Mouse (Mus musculus) T-helper 1 cell (primary cell): Measurements from ENCODE around the gene Nek4.

Source experiments
- in situ Hi-C: fragments of 300-600 bp; cut with MboI, MseI; formaldehyde crosslinking; loops from one replicate; pipeline ENCODE4 v1.15.1; 2025; ENCODE audit warnings: high pct_unique_total_duplicates

The Nek4 gene

DNA sequence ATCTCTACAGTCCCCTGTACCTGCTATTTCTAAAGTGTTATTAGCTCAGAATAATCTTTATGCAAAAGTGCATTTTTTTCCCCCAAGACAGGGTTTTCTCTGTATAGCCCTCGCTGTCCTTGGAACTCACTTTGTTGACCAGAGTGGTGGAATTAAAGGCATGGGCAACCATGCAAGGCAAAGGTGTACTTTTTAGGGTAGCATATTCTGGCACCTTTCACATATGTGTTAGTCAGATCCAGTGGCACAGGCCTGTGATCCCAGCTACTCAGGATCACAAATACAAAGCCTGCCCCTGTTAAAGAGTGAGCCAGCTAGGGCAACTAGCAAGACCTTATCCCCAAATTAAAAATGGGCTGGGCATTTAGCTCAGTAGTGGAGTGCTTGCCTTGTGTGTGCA lies 9.2 kb downstream of the Nek4 start:
- in situ Hi-C loops, result no loop called here

DNA sequence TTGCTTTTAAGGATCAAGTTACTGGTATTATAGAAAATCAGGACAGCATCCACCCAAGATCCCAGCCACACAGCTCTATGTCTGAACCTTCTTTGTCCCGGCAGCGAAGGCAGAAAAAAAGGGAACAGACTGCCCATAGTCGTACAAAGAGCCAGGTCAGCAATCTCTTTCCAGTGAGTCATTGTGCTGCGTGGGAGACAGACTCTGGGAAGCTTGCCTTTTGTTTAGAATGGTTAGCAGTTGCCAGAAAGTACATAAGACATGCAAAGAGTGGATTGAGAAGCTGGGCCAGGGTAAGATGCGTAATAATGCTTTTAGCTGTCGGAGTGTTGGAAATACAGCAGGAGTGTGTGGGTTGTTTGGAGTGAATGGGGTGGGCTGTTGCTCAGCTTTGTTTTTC lies 23.0 kb downstream of the Nek4 start:
- in situ Hi-C loops, result no loop called here

DNA sequence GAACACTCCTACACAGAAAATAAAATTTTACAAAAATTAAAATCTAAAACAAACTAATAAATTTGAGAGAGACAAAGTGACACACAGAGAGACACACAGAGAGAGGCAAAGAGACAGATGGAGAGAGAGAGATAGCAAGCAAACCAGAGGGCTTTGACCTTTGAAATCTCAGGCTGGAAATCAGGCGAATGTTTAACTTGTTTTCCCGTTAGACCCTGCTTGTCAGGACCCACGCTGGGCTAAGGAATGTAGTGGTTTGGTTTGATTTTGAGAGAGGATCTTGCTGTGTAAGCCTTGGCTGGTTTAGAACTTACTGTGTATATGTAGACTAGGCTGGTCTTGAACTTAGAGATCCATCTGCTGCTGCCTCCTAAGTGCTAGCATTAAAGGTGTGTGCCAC lies 25.0 kb downstream of the Nek4 start:
- in situ Hi-C loops, result no loop called here

DNA sequence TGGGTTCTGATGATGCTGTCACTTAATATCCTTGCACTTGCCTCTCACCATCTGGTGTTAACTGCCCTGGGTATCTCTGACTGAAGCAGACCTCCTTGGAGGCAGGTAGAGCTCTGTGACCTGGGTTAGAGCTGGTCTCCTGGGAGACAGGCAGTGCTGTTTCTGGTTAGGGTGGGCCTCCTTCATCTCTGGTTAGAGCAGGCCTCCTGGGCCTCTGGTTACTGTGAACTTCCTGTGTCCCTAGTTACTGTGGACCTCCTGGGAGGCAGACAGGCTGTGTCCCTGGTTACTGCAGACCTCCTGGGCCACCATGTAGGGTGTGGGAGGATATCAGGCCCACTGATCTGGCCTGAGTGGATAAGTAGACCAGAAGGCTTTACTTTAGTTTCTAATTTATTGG lies 45.2 kb downstream of the Nek4 start:
- in situ Hi-C loops, result no loop called here

DNA sequence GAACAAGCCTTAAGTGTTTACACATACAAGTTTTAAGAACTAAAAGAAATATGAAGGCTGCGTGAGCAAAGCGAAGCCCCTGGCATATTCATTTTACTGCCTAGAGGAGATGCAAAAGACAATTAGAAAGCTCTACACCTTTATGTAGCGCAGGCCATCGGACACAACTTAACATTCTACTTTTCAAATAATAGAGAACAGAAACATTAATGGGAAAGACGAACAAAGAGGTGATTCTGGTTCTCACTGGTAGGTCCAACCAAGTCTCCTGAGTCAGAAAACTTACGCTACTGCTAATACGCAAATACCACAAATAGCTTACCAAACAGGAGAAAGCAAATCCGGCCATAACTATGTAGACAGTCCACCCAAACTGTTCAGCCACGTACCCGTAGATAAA lies 49.2 kb downstream of the Nek4 start:
- in situ Hi-C loops, result no loop called here

DNA sequence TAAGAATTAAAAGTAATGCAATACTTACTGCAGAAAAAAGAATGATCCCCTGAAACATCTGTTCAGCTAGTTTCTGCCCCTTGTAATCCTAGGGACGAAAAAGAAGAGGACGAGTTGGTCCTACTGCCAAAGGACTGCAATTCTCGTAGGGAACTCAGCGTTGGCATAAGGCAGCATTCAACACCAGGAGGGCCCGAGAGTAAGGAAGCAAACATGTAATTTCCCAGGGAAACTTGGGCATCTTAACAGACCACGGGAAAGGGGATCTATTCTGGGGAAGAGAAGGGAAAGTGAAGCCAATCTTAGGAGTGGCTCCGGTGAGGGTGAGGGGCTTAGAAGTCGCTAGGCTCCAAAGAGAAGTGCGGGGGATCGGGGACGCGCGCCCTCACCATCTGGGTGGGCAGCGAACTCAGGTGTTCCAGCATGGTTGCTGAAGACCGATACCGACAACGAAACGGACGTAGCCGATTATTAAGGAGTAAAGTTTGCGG lies 49.7 kb downstream of the Nek4 start:
- in situ Hi-C loops, result no loop called here

DNA sequence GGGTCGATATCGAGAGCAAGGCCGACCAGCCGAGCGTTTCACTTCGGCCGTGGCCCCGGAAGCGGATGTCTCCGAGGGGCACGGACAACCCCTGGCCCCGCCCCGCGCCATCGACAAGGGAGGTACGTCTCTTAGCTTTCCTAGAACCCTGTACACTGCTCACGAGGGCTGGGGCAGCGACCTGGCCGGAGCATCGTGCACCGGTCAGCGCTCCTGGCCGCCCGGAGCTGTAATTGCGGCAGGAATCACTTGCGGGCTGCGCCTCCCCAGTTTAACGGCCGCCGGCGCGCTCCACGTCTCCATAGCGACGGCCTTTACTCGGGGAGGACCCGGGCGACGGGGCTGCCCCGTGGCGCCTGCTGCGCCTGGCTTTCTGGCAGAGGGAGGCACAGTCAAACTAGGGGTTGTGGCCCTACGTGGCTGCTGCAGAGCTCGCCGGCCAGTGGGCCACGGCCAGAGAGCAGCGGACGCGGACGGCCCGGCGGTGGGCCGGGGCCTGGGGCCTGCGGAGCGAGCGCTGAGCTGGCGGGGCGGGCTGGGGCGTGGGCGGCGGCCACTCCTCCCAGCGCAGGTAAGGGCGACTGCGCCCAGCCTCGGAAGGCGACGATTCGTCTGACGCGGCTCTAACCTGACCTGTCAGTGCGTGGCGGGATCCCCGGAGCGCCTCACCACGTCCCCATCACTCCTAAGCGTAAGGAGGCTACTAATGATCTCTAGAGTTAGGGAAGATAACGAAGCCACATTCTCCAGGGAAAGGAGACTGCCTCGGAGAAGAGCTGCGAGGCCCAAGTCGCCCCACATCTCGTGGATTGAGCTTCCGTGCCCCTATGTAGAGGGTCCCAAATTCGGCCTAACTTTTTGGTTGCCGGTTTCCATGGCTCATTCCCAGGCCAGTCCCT lies 50.4 kb downstream of the Nek4 start, which contains the start of the genes Glt8d1 and Spcs1:
Gene Glt8d1, plus strand, starts transcription at position 94 of the 899 bp plus-strand sequence.
Gene Spcs1, minus strand, starts transcription at position 366 of the 899 bp plus-strand sequence.
- in situ Hi-C loops, result no loop called here

DNA sequence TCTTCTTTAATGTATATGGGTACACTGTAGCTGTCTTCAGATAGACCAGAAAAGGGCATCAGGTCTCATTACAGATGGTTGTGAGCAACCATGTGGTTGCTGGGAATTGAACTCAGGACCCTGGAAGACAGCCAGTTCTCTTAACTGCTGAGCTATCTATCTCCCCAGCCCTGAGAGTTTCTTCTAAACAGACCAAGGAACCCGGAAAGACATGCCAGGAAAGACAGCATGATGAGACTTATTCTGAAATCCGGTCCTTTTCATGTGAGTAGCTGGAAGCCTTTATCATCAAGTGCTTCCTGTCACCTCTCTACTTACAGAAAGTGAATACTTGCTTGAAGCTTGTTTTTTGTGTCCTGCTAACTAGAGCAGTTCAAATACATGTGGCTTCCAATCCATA lies 53.4 kb downstream of the Nek4 start:
- in situ Hi-C loops, result no loop called here

DNA sequence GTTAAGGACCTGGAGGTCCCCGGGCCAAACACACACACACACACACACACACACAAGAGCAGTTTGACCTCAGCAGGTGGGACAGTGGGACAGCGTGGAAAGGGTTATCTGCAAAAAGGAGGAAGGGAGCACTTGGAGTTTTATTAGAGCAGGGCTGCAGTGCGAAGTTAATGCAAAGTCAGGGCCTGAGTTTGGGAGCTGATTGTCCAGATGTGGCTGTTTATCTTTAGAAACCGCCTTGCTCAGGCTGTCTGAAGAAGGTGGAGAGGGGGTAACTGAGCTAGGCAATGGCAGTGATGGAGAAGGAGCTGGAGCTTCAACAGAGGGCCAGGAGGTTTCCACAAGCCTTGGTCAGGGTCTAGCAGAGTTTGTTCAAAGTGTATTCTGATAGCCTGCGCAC lies 55.6 kb downstream of the Nek4 start:
- in situ Hi-C loops, result no loop called here

DNA sequence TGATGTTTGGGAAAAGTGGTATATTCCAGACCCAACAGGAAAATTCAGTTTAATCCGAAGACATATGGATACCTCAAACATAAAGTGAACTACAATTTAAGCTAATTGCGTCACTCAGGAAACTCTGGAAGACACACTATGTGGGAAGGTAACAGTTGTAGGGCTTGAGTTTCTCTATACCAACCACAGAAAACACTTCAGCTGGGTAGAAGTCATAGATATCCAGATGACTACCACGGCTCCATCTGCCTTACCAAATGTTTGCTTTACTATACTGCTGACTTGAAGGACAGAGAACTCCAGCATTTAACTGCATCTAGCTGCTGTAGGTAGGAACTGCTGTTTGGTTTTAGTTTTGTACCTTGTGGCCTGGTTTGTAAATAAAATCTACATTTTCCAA lies 60.4 kb downstream of the Nek4 start:
- in situ Hi-C loops, result no loop called here

DNA sequence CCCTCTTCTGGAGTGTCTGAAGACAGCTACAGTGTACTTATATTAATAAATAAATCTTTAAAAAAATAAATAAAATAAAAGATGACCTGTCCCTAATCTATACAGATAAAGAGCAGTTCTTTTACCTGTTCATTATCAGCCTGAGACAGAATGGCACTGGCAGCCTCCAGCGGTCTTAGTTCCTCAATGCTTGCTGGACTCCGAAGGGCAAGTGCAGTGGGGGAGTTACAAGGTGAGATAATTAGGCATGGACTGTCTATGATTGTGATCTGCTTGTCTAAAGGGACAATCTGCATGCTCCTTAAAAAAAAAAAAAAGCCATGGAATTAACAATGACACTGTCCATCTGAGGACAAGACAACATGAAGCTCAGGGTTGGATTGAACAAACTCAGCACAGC lies 62.8 kb downstream of the Nek4 start:
- in situ Hi-C loops, result no loop called here

DNA sequence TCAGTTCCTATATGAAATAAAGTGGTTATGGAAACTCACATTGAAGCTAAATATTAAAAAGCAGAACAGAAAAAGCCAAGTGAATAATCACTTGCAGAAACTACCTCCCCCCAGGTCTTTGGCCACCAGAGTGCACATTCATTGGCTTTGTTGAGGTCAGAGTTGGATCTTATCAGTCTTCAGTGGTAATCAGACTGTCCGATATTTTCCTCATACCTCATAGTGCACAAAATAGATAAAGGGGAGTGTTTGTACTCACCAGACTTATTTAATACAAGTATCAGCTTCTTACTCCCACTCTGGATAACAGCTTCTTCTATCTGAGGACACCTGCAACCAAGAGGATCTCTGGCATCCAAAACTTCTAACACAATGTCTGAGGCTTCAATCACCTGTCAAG lies 64.9 kb downstream of the Nek4 start:
- in situ Hi-C loops, result loop anchor here (5.0 kb wide), 1 partner anchor 46 kb away; no protein-coding TSS in a partner anchor

DNA sequence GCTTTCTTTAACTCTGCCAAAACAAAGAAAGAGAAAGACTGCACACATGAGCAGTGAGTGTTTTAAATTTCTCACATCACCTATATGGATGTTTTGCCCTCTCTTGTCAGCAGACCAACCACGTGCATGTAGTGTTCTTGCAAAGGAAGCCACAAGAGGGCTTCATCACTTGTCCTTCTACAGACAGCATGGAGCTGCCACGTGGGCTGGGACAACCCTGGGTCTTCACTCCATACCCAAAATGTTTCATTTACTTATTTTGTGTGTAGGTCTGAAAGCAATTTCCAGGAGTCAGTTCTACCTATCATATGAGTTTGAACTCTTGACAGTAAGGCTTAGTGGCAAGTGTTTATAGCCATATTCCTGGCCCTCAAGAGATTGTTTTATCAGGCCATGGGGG lies 66.7 kb downstream of the Nek4 start:
- in situ Hi-C loops, result loop anchor here (5.0 kb wide), 1 partner anchor 44 kb away; no protein-coding TSS in a partner anchor

DNA sequence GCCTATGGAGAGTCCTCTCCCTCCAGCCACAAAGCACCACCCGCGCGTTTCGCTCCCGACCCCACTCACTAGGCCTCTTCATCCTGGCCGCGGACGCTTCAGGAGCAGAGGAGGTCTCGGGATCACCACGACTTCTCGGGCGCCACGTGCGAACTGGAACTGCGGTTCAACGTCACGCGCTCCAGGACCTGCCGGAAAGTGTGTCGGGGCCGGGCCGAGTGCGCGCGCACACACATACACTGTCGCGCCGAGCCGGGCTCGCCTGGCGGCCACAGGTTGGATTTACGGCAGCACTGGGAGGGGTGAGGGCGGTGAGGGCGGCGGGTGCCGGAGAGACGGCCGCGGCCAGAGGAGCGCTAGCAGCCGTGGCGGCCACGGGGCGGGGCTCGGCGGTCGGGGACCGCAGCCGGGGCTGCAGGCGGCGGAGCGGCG lies 67.7 kb downstream of the Nek4 start, which contains the start of the genes Pbrm1 and Gnl3:
Gene Pbrm1, plus strand, starts transcription at position 279 of the 432 bp plus-strand sequence.
Gene Gnl3, minus strand, starts transcription at position 293 of the 432 bp plus-strand sequence.
- in situ Hi-C loops, result loop anchor here (5.0 kb wide), 1 partner anchor 43 kb away; no protein-coding TSS in a partner anchor

DNA sequence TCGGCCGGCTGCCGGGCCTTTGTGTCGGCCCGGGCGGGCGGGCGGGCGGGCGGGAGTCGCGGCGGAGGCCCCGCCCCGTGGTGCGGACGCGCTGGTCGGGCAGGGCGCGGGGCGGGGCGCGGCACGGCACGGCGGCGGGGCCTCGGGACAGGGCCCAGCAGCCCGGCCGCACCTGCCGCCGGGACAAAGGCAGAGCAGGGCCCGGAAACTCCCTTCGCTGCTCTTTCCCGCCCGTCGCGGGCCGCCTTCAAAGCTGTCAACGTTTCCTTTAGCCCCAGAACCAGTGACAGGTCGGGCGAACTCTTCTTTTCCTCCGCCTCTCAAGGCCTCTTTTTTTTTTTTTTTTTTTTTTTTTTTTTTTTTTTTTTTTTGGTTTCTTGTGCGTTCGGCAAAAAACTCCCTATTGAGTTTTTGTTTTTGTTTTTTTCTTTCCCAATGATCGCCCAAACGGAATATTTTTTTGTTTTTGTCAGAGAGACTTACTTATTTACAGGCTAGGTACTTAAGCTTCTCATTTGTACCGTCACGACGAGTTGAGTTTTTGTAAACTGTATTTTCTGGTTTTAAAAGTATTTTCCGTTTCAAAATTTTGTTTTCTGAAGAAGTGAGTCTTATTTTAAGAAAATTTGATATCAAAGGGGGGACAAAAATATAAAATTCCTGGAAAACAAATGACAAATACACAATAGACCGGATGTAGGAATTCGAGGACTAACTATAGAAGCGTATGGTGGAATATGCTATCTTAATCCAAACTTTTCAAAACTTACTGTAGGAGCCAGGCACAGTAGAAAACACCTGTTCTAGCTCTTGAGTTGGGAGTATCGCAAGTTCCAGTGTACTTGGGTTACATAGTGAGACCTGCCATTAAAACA lies 68.4 kb downstream of the Nek4 start:
- in situ Hi-C loops, result loop anchor here (5.0 kb wide), 1 partner anchor 43 kb away; no protein-coding TSS in a partner anchor

DNA sequence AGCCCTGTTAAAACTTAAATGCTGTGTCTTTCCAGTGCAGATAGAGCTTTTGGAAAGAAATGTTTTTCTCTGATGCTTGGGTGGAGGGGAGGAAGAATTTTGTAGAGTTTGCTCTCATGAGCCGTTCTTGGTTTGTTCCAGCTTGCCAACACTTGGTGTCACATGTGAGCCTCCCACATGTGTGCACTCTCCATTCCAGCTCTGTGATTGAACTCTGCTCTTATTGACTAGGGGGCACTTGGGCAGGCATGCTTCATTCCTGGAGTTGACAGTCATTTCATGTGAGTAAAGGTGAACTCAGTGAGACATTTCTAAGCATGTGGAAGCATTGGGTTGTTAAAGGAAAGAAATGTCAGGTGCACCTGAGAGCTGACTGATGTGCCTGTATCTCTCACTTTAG lies 71.4 kb downstream of the Nek4 start:
- in situ Hi-C loops, result no loop called here

DNA sequence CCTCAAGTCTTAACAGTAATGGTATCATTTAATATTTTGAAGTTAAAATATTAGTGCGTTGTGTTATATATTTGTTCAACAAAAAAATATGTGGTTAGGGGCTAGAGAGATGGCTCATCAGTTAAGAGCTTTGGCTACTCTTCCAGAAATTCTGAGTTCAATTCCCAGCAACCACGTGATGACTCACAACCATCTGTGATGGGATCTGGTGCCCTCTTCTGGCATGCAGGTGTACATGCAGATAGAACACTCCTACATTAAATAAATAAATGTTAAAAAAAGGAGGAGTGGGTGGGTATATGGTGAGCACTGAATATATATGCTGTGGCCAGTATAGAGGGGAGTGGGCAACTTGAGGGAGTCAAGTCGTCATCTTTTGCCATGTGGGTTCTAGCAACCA lies 74.6 kb downstream of the Nek4 start:
- in situ Hi-C loops, result no loop called here
